Mouse (Mus musculus): ENCODE measurements around the gene Ccdc86.

The Ccdc86 gene
- long read RNA-seq, experiment 1, transcript Ccdc86-201 (4 exons, 3,003 nt): major isoform, 26 of 29 reads
- long read RNA-seq, experiment 1, partial matches to known transcripts: 1 of 29 reads
- long read RNA-seq, experiment 1, other reads (novel, unspliced or antisense): 1 of 29 reads
- long read RNA-seq, experiment 2, transcript Ccdc86-201 (4 exons, 3,003 nt): major isoform, 30 of 32 reads
- long read RNA-seq, experiment 2, partial matches to known transcripts: 1 of 32 reads
- long read RNA-seq, experiment 2, other reads (novel, unspliced or antisense): 0 of 32 reads

DNA sequence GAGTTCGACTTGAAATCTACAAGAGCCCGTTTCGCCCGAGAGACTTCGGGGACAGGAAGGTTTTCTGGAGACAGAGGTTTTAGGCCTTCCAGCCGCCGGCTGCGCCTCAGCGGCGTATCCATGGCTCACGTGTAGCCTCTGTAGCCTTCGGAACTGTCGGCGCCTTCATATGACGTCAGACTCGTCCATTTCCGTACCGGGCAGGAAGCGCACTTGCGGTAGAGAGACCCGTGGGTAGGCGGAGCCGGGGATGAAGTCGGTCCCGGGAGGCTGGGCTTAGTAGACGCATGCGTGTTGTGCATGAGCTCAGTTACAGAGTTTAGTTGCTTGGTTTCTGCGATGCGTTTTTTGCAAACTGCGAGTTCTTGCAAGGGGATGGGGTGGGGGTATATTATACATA, at the start of gene Ccdc86:
Gene Ccdc86 (minus strand): TSS at position 155 of the 400 bp plus-strand sequence.
- intact Hi-C loops (cut with DNase I): no loop called here

DNA sequence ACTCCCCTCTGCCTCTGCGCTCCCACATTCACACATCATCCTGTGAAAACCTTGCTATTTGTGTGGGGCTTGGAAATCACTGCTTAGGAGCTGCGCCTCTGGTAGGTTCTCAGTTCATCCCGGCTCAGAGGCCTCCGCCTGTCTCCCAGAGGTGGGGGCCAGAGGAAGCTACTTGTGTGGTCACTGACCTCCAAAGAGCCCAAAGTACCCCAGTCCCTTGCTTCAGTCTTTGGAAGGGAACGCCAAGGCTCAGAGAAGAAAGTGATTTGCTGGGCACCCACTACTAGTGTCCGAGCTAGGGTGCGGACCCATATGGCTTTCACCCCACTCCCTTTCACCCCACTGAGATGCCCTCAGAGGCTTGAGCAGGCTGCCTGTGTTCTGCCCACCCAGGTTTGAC, 44.1 kb upstream of the Ccdc86 start, which contains the start of gene Ms4a15:
Gene Ms4a15 (minus strand): TSS at position 101 of the 400 bp plus-strand sequence.
- intact Hi-C loops (cut with DNase I): no loop called here

DNA sequence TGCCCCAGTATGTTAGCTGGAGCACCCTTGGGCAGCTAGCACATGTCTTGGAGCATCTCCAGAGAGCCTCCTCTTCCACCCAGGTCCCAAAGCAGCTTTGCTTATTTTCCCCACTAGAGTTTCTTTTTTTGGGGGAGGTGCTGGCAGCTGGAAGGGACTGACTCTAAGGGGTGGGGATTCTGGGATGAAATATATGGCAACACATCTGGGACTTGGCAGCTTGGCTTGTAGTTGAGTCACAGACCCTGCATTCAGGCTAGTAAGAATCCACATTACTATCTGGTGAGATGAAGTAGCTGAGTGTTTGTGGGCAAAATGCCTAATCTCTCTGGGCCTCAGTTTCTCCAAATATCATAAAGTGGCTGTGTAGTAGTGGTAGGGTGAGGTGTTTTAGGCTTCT, 42.8 kb upstream of the Ccdc86 start:
- intact Hi-C loops (cut with DNase I): no loop called here

DNA sequence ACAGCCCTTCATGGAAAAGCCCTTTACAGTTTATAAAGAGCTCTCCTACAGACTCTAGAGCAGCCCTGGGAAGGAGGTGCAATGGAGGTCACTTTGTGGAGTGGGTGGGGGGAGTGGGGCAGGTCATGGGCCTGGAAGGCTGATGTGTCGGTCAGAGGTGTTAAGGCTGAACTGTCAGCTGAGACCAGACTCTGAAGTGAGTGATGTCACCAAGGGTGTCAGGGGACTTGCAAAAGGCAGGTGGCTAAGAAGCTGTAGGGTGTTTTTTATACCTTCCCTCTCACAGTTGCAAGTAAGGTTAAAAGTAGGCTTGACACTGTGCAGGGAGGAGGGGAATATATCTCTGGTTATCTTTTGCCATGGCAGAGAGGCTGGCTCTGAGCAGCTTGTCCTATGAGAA, 41.7 kb upstream of the Ccdc86 start:
- intact Hi-C loops (cut with DNase I): no loop called here

DNA sequence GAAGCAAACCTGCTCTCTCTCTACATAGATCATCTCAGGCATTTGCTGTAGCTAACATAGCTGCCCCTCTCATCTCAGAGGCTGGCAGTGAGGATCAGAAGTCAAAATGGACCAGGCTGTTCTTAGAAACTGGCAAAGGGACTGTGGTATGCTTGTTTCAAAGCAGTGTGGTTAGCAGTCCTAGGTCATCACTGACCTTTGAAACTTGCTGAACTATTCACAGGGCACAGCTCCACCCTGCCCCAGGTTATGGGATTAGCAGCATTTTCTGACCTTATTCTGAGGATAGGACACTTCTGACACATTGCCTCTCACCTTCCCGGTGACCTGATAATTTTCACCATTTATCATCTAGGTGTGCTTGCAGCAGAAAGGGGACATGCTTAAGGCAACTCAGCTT, 39.5 kb upstream of the Ccdc86 start:
- intact Hi-C loops (cut with DNase I): no loop called here

DNA sequence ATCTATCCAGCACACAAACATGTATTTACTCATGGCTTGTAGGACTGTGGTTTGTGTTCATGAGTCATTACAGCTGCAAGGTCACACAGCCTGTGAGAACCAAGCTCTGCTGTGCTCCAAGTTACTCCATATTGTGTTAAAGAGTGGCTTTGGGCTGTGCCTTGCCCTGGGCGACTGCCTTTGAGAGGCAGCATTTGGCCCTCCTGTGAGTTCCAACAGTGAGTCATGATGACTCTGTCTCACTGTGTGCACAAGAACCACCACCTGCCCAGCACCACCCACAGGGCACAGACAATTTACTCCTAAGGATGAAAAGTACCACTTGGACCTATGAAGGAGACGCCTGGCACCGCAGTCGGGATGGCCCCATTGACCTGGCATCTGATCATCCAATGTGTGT, 36.8 kb upstream of the Ccdc86 start:
- intact Hi-C loops (cut with DNase I): no loop called here

DNA sequence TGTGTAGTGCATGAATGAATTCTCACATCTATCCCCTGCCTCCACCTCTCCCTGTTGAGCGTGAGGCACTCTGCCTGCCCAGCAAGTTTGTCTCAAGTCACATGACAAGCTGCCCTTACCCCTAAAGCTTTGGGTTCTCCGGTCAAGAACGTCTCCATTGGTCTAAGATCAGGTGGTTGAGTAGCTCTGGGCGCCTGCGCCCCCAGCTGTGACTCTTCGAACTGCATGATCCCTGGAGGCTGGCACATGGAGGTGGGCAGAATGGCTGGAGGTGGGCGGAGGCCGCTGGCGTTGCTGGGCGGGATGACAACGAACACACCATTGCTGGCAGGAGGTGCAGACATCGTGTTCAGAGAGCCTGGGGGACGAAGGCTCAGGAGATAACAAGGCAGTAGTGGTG, 35.5 kb upstream of the Ccdc86 start:
- intact Hi-C loops (cut with DNase I): no loop called here

DNA sequence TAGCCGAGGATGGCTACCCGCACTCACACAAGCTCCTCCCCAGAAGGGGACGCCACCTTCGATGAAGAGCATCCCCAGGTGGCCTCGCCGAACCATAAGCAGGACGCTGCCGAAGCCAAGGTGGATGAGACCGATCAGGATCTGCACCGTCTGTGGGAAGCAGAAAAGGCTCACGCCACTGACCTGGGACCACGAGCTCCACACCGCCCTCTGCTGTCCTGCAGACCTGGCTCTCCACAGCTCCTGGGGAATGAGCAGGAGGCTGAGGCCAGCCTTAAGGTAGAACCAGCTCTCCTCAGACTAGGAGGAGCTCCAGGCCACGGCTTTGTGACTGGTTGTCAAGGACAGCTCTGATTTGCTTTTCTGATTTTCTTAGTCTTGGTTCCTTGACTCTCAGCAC, 34.1 kb upstream of the Ccdc86 start:
- intact Hi-C loops (cut with DNase I): no loop called here

DNA sequence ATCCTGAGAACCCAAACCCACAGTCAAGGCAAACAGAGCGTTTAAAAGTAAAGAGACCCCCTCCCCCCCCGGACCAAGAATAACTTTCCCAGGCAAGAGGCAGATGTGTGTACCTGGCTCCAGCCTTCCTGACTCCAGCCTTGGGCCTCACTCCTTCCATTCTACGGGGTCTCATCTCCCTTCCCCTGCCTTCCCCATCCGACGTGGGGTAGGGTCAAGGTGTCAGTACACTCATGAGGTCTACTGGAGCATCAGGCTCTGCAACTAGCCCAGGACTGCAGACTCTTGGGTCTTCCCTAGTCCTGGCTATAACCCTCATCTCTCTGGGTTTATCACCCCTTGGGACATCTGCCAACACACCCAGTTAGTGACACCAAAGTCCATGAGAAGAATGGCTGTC, 31.1 kb upstream of the Ccdc86 start:
- intact Hi-C loops (cut with DNase I): no loop called here

DNA sequence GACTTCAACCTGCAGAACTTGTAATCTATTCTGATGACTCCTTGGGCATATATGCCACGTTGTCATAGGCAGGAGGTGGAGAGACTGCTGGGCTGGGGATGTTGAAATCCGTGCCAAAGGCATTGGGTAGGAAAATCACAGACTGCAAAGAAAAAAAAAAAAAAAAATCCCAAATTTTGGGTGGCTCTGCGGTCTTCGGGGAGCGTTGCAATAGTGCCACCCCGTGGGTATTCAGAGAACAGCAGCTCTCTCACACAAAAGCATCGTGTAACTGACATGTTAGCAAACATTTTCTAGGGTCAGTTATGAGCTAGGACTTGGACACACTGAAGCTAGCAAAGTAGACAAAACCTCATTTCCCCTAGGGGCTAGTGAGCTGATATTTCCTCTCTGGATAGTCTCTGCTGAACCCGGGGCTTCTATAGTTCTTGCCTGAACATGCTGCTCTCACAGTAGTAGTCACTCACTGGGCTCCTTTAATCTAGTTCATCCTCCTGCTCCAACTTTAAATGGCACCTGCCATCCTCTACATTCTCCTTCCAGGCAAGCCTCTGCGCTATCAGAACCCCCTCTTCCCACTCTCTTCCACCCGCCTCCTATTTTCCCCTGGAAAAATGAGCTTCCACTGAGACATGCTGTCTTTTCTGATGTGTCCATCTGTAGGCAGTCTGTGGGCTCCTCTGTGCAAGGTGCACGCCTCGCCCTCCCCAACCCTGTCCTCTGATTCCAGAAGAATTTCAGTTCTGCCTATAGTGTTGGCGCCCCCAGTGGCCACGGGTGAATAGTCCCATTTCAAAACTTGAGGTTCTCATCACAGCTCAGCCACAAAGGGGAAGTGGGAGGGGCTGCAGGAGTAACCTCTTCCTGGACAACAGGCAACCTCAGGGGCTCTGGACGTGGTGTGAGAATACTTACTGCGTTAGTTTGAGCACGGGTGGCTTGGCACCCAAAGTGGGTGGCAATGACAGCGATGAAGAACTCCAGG, 30.4 kb upstream of the Ccdc86 start:
- intact Hi-C loops (cut with DNase I): loop anchor here (5.0 kb wide), 1 partner anchor 37 kb away; no protein-coding TSS in a partner anchor

DNA sequence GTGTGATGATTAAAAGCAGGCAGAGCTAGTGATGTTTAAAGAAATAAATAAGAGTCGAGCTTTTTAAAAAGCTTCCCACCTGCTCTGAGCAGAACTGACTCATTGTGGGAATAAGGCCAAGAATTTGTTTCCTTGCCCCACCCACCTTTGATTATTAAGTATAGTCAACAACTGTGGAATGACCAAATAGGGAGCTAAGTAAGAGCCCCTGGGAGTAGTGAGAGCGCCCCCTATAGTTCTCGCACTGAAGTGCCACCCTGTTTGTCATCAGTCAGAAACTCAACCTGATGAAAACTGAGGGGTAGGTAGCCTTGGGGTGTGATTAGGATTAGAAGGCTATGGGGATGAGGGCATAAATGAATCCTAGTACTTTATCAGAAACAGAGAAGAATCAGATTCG, 27.3 kb upstream of the Ccdc86 start:
- intact Hi-C loops (cut with DNase I): loop anchor here (5.0 kb wide), 1 partner anchor 34 kb away; no protein-coding TSS in a partner anchor

DNA sequence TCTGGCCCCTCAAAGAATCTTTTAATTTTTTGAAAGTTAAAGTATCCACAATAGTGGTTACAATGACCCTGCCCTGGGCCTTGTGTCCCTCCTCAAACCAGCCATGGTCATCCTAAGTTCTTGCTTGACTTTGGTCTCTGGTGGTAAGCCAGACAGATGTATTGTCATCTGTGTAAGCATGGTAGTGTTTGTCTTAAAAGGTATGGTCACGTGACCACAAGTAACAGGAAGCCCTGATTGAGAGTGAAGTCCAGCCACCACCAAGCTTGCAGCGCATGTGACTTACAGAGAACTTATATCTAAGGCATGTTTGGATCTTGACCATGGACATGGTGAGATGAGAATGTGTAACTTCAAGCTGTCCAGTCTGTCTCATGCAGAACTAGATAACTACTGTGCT, 26.1 kb upstream of the Ccdc86 start:
- intact Hi-C loops (cut with DNase I): loop anchor here (5.0 kb wide), 1 partner anchor 33 kb away; no protein-coding TSS in a partner anchor

DNA sequence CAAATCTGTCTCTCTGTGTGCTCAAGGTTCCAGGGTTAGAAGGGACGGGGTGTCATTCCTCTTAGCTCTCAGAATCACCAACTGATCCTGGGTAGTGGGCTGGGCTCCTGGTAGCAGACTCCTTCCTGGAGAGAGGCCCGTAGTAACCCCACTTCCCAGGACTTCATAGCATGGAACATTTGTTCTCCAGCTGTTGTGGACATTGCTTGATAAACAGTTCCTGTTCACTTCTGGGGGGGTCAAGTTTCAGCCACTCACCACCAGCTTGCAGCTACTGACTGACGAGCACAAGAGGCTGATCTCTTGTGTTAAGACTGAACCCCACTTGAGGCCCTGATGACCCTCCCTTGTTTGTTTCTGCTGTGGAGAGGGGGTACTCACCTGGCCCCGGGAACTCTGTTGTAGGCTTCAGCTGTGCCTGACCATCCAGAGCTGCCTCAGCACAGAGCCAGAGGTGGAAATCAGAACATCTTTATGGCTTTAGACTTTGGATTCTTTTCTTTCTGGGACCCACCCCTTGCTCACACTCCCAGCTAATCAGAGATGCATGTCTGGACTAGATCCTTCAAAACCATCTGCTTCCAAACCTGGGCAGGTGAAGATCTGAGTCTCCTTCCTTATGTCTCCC, 25.3 kb upstream of the Ccdc86 start, which contains the start of gene Ms4a10:
Gene Ms4a10 (minus strand): TSS at position 433 of the 628 bp plus-strand sequence.
- intact Hi-C loops (cut with DNase I): no loop called here

DNA sequence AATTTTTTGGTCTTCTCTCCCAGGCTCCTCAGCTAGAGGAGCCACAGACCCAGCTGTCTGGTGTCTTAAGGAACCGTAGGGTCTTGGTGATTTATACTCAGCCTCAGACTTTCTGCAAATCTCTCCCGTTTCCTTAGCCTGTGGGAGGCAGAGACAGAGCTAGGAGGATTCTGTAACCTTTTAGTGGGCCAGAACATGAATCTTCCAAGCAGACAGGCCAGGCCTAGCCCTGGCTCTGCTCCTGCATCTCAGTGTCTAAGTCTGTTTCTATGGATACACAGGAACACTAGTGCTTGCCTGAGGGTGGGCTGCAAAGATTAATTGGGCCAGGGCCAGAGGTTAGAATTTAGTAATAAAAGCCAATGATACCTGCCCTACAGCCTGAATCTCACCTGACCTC, 24.1 kb upstream of the Ccdc86 start:
- intact Hi-C loops (cut with DNase I): no loop called here

DNA sequence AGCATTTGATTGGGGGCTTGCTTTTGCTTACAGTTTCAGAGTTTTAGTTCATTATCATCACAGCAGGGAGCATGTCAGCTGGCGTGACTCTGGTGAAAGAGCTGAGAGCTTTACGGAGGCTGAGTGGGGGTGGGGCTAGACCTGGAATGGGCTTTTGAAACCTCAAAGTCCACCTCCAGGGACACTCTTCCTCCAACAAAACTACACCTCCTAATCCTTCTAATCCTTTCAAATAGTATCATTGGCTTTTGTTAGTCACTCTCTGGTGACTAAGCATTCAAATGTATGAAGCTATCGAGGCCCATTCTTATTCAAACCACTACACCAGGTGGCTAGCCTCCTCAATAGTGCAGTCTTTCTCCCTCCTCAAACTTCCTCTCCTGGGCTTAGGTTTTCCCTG, 23.6 kb upstream of the Ccdc86 start:
- intact Hi-C loops (cut with DNase I): no loop called here

DNA sequence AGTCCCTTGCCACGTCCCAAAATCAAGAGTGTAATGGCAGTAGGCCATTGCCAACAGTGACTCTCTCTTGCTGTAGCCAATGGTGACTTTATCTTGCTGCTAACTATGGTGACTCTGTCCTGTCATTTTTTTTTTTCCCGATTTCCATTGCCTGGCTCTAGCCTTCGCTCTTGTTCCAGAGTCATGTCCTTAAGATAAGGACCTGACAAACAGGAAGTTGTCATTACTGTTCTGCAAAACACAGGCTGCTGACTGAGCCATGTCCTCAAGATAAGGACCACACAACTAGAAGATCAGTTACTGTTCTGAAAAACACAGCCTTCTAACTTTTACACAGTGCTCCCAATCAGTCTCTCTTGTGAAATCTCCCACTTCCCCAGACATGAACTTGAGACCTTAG, 21.4 kb upstream of the Ccdc86 start:
- intact Hi-C loops (cut with DNase I): no loop called here

DNA sequence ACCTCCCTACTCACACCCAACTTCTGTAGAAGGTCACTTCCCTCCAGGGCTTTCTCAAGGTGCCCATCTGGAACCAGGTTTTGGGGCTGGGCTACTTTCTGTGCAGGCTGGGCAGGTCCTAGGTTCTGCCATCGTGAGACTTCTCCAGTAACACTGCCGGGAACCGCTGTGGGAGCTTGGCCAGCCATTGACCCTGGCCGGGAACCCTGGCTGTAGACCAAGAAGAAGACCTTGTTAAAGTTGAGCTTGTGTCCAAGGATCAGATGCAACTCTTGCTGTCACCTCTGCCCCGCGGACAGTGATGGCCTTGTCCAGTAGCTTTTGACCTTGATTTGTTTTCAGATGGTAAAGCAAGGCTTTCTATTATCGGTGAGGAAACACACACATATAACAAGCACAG, 19.5 kb upstream of the Ccdc86 start:
- intact Hi-C loops (cut with DNase I): no loop called here

DNA sequence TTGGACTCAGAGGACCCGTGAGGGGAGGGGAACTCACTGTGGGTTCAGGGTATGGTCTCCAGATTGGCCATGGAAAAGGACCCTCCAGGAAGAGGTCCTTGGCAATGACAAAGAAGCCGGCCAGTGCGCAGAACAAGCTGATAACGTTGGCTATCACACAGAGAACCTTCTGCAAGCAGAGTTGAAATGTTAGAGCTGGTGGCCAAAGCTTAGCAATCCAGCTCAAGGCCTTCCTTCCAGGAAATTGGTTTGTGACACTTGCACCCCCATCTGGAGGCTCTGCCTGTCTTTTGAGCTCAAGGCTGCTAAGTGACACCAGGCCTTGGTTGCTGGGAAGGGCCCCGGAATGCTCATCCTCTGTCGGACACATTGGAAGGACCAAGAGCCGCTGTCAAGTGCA, 16.7 kb upstream of the Ccdc86 start:
- intact Hi-C loops (cut with DNase I): no loop called here

DNA sequence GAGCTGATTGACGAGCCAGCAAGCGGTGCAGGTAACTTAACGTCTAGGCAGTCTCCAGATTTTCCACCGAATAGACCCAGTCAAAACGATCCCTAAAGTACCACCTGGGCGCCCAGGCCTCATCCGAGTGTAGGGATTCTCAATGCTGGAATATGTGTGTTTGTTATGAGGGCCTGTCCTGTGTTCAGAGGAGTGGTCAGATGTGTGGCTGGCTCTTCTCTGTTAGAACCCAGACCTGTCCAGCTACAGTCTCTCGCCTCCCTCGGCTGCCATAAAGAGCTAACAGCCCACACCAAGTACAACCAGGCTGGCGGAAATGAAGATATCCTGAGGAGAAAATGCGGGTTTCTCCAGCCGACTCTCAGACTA, 10.9 kb upstream of the Ccdc86 start:
- intact Hi-C loops (cut with DNase I): no loop called here

DNA sequence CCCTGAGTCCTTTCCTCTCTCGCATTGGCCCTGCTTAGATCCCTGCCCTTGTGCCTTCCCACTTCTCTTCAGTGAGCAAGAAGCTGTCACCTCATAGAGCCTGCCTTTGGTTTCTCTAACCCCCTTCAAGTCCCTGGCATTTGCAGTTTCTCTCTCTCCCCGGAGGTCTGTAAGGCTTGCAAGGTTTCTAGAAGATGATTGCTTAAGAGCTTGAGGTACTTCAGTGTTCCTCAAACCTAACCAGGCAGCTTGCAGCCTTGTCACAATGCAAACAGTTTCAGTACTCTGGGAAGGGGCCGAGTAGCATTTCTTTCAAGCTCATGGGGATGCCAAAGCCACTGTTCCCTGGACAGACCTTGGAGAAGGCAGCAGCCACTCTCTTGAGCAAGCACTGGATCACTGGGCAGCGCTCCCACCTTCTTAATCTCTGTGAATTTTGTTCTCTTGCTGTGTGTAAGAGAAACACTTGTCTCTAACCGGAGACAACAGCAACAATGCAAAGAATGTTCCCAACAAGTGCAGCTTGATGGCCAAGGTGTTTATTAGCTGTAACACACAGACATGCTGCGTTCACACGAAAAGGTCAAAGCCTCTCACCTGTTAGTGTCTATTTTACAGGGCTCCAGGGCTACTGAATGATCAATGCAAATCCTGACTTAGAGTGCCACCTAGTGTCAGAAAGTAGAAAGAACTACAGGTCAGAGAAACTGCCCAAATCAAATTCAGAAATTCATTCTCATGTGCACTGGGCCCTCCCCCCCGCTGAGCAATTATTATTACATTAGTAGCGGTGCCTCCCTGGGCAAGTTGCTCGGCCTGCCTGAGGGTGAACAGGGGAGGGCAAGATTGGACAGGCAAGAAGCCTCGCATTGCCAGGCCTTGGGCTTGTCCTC, 10.3 kb upstream of the Ccdc86 start:
- intact Hi-C loops (cut with DNase I): no loop called here
